Mouse (Mus musculus): ENCODE measurements around the gene Coq10a. TPM values are rescaled to one million over a fixed set of nuclear protein-coding genes. Genes with fewer than 3 reads are reported as not detected.

Coq10a gene
- polyA plus RNA-seq, 1 experiment from 2014 or later = 14.5 TPM

DNA sequence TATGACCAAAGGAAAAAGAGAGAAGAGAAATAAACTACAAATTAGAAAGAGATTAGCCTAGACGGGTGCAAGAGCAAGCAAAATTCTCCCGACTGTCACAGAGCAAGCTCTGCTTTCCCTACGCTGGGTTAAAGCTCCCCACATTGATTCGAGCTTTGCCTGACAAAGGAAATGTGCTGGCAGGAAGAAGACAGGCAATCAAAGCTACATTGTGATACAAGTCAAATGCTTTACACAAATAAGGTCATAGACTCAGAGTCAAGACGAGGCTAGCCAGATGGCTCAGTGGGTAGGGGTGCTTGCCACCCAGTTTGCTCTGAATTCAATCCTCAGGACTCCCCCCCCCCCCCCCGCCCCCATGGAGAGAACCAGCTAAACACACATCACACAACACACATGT, 1.2 kb upstream of the Coq10a start:
- Histone ChIP-seq H3K4me2 (no peak overlapping the region), H3K27ac (no peak overlapping the region), H3K27me3 (replicated peaks) (no peaks in the 10 kb centered on the region), H3K4me3 (replicated peaks) (no peak overlapping the region), H3K4me1 (peaks cover 15% of the 10 kb centered on the region; the same call in 1 of the 2 replicates), H3K36me3 (no peaks in the 10 kb centered on the region), H3K9ac (no peak overlapping the region), H3K9me3 (no peaks in the 10 kb centered on the region)
- ATAC-seq (ENCODE audit: insufficient read depth, low FRiP score, low read depth) = no peak
- 67% methylated on average over 6 of the region's 6 CpGs for WGBS

GRCm38 (mm10) chr10:128369599-128369998, 802 bp upstream of the Coq10a start:
- no peak for ATAC-seq (ENCODE audit: insufficient read depth, low FRiP score, low read depth)
- Histone ChIP-seq H3K27ac (peak overlapping the region; percentile 96), H3K4me3 (replicated peaks) (peak overlapping the region; percentile 78), H3K4me2 (peak overlapping the region; percentile 90), H3K27me3 (replicated peaks) (no peaks in the 10 kb centered on the region), H3K9ac (no peak overlapping the region), H3K36me3 (no peaks in the 10 kb centered on the region), H3K4me1 (peaks cover 15% of the 10 kb centered on the region; the same call in 1 of the 2 replicates), H3K9me3 (no peaks in the 10 kb centered on the region)
- WGBS = 69% methylated on average over 6 of the region's 6 CpGs

DNA sequence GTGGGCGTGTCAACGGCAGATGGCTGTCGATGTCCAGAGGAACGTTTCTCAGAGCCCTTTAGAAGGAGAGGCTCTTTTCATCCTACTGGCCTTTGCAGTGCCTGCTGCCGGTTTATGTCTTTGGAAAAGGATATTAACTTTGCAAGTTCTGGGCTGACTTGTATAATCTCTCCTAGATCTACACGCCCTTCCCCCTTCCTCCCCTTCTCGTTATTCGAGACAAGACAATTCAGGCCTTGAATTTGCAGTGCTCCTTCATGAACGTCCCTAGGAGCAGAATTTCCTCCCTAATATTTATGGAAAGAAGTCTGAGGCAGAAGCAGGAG, 384 bp upstream of the Coq10a start:
- no peak for ATAC-seq (ENCODE audit: insufficient read depth, low FRiP score, low read depth)
- H3K9ac ChIP-seq = 0 out of 2 replicates have a peak overlapping the region, but pooled peaks have one; percentile 74
- no peaks in the 10 kb centered on the region for H3K27me3 ChIP-seq (replicated peaks)
- peak overlapping the region; percentile 90 for H3K4me2 ChIP-seq
- H3K9me3 ChIP-seq = no peaks in the 10 kb centered on the region
- peaks cover 15% of the 10 kb centered on the region; the same call in 1 of the 2 replicates for H3K4me1 ChIP-seq
- no peaks in the 10 kb centered on the region for H3K36me3 ChIP-seq
- 5% methylated on average over 9 of the region's 9 CpGs for whole genome bisulfite sequencing
- peak overlapping the region; percentile 96 for H3K27ac ChIP-seq
- H3K4me3 ChIP-seq (replicated peaks) = peak overlapping the region; percentile 78

DNA sequence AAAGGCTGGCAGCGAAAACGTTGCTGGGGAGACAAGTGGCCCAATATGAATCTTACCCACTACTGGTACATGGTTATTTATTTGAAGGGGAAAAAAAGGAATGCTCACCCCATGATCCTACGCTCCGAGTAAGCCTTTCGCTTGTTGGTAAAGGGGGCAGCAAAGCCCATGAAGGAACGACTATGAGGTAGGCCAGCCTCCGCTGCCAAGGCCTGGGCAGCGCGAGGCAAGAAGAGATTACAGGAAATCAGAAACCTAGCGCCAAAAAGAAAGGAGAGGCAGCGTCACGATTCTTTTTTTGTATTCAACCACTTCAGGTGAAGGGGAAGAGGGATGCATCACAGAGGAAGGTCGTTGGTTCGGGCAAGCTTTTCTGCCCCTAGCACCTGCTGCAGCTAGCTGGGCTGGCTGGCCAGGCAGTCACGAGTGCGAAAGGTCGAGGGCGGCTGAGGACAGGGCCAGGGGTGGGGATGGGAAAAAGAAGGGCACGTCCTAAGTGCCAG, 847 bp downstream of the Coq10a start:
- WGBS = 15% methylated on average over 19 of the region's 19 CpGs
- Histone ChIP-seq H3K4me3 (replicated peaks) (peak overlapping the region; percentile 78), H3K9me3 (no peaks in the 10 kb centered on the region), H3K27me3 (replicated peaks) (no peaks in the 10 kb centered on the region), H3K27ac (peak overlapping the region; percentile 96), H3K4me2 (peak overlapping the region; percentile 90), H3K4me1 (peaks cover 15% of the 10 kb centered on the region; the same call in 1 of the 2 replicates), H3K9ac (peak overlapping the region; percentile 74), H3K36me3 (peaks cover 8% of the 10 kb centered on the region)
- no peak for ATAC-seq (ENCODE audit: insufficient read depth, low FRiP score, low read depth)

- Histone ChIP-seq H3K27ac (no peak overlapping the region), H3K36me3 (peaks cover 50% of the 10 kb centered on the region), H3K27me3 (replicated peaks) (no peaks in the 10 kb centered on the region), H3K9me3 (no peaks in the 10 kb centered on the region), H3K4me3 (replicated peaks) (no peak overlapping the region), H3K4me2 (no peak overlapping the region), H3K4me1 (0 out of 2 replicates have a peak, but pooled peaks cover under 1% of the 10 kb centered on the region), H3K9ac (no peak overlapping the region)
- 48% methylated on average over 3 of the region's 3 CpGs for WGBS
- ATAC-seq (ENCODE audit: insufficient read depth, low FRiP score, low read depth) = no peak
These were observed 6.2 kb downstream of the Coq10a start for GRCm38 (mm10) chr10:128362568-128362967.

- Histone ChIP-seq H3K4me3 (replicated peaks) (no peak overlapping the region), H3K9me3 (no peaks in the 10 kb centered on the region), H3K9ac (no peak overlapping the region), H3K4me1 (no peaks in the 10 kb centered on the region), H3K36me3 (peaks cover 50% of the 10 kb centered on the region), H3K27me3 (replicated peaks) (no peaks in the 10 kb centered on the region), H3K27ac (no peak overlapping the region), H3K4me2 (no peak overlapping the region)
- 88% methylated on average over 6 of the region's 6 CpGs for WGBS
- no peak for ATAC-seq (ENCODE audit: insufficient read depth, low FRiP score, low read depth)
These were observed 7.0 kb downstream of the Coq10a start for GRCm38 (mm10) chr10:128361836-128362235.

GRCm38 (mm10) chr10:128359226-128359625, 9.6 kb downstream of the Coq10a start:
- no peak overlapping the region for H3K27ac ChIP-seq
- no peaks in the 10 kb centered on the region for H3K9me3 ChIP-seq
- no peaks in the 10 kb centered on the region for H3K4me1 ChIP-seq
- no peak for ATAC-seq (ENCODE audit: insufficient read depth, low FRiP score, low read depth)
- no peaks in the 10 kb centered on the region for H3K27me3 ChIP-seq (replicated peaks)
- H3K4me2 ChIP-seq = no peak overlapping the region
- peaks cover 56% of the 10 kb centered on the region for H3K36me3 ChIP-seq
- no peak overlapping the region for H3K4me3 ChIP-seq (replicated peaks)
- no peak overlapping the region for H3K9ac ChIP-seq
- 82% methylated on average over 6 of the region's 6 CpGs for WGBS

DNA sequence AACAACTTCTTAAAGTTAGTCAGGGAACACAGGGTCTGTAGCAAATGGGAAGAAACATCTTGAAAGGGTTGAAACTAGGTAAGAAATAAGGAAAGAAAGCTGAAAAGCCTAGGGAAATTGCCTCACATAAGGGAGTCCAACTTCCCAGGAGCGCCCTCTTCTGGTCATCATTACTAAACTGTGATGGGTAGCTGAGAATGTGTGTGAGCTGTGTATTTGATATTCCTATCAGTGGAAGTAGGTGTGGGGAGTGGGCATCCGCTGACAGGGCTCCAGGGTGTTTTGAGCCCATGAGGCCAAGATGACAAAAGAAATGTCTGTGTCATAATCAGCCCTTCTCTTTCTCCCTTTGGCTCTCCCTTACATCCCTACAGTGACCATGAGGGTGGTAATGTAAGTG, 10.0 kb downstream of the Coq10a start:
- H3K36me3 ChIP-seq = peaks cover 60% of the 10 kb centered on the region
- 53% methylated on average over 2 of the region's 2 CpGs for whole genome bisulfite sequencing
- no peak for ATAC-seq (ENCODE audit: insufficient read depth, low FRiP score, low read depth)
- no peak overlapping the region for H3K27ac ChIP-seq
- no peaks in the 10 kb centered on the region for H3K27me3 ChIP-seq (replicated peaks)
- no peaks in the 10 kb centered on the region for H3K4me1 ChIP-seq
- no peak overlapping the region for H3K4me3 ChIP-seq (replicated peaks)
- no peak overlapping the region for H3K9ac ChIP-seq
- no peak overlapping the region for H3K4me2 ChIP-seq
- H3K9me3 ChIP-seq = no peaks in the 10 kb centered on the region

DNA sequence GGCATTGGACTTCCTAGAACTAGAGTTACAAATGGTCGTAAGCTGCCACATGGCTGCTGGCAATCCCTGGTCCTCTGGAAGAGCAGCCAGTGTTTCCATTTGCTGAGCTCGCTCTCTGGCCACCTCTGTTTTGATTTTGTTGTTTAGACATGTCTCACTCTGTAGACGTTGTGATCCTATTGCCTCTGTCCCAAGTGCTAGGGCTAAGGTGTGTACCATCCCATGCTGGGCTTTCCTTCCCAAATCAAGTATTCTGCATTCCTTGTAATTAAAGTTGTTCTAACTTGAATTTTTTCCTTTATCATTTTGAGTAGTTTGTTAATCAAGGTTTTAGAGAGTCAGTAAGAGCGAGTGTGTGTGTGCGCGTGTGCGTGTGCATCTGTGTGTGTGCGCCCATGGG, 21.3 kb downstream of the Coq10a start:
- H3K9ac ChIP-seq = no peak overlapping the region
- H3K27me3 ChIP-seq (replicated peaks) = no peaks in the 10 kb centered on the region
- ATAC-seq (ENCODE audit: insufficient read depth, low FRiP score, low read depth) = no peak
- no peak overlapping the region for H3K27ac ChIP-seq
- peaks cover 22% of the 10 kb centered on the region for H3K36me3 ChIP-seq
- H3K4me1 ChIP-seq = peaks cover 10% of the 10 kb centered on the region
- H3K4me3 ChIP-seq (replicated peaks) = no peak overlapping the region
- 84% methylated on average over 8 of the region's 8 CpGs for WGBS
- no peak overlapping the region for H3K4me2 ChIP-seq
- no peaks in the 10 kb centered on the region for H3K9me3 ChIP-seq

- Histone ChIP-seq H3K9me3 (no peaks in the 10 kb centered on the region), H3K4me2 (peak overlapping the region; percentile 34), H3K36me3 (no peaks in the 10 kb centered on the region; the same call in 1 of the 2 replicates), H3K4me1 (peaks cover 11% of the 10 kb centered on the region), H3K27me3 (replicated peaks) (no peaks in the 10 kb centered on the region), H3K9ac (no peak overlapping the region), H3K27ac (peak overlapping the region; percentile 84), H3K4me3 (replicated peaks) (peak overlapping the region; percentile 10; the same call in 1 of the 2 replicates)
- ATAC-seq (ENCODE audit: insufficient read depth, low FRiP score, low read depth) = peak; percentile 86
- 21% methylated on average over 7 of the region's 7 CpGs for WGBS
These were observed 24.1 kb downstream of the Coq10a start for GRCm38 (mm10) chr10:128344568-128345275.

GRCm38 (mm10) chr10:128343436-128343835, 25.4 kb downstream of the Coq10a start:
- Histone ChIP-seq H3K4me1 (peaks cover 23% of the 10 kb centered on the region), H3K27ac (no peak overlapping the region)
- 91% methylated on average over 1 of the region's 1 CpGs for WGBS

DNA sequence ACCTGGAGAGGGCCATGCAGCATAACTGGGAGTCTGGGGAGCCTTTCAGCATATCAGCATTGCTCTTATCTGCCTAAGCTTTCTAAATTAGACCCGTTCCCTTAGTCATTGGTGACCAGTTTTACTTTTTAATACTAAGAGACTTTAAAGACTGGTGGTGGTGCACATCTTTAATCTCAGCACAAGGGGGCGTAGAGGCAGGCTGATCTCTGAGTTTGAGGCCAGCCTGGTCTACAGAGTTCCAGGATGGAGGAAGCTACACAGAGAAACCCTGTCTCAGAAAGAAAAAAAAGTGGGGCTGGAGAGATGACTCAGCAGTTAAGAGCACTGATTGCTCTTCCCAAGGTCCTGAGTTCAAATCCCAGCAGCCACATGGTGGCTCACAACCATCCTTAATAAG, 28.5 kb downstream of the Coq10a start:
- H3K27ac ChIP-seq = no peak overlapping the region
- H3K36me3 ChIP-seq = no peaks in the 10 kb centered on the region; the same call in 1 of the 2 replicates
- ATAC-seq (ENCODE audit: insufficient read depth, low FRiP score, low read depth) = no peak
- 77% methylated on average over 2 of the region's 2 CpGs for WGBS
- no peak overlapping the region for H3K4me2 ChIP-seq
- no peak overlapping the region for H3K9ac ChIP-seq
- no peaks in the 10 kb centered on the region for H3K9me3 ChIP-seq
- H3K4me3 ChIP-seq (replicated peaks) = no peak overlapping the region
- peaks cover 31% of the 10 kb centered on the region for H3K4me1 ChIP-seq
- no peaks in the 10 kb centered on the region for H3K27me3 ChIP-seq (replicated peaks)

More at GRCm38 (mm10) chr10:128343436-128343835, 25.4 kb downstream of the Coq10a start:
- Histone ChIP-seq H3K9ac (no peak overlapping the region), H3K36me3 (no peaks in the 10 kb centered on the region; the same call in 1 of the 2 replicates), H3K4me3 (replicated peaks) (no peak overlapping the region), H3K4me2 (no peak overlapping the region), H3K27me3 (replicated peaks) (no peaks in the 10 kb centered on the region), H3K9me3 (no peaks in the 10 kb centered on the region)
- no peak for ATAC-seq (ENCODE audit: insufficient read depth, low FRiP score, low read depth)
